Mouse (Mus musculus): ENCODE measurements at regions not wholly inside any gene's neighbourhood (a gene's known extent, or its start where the extent isn't known, plus 50 kb on each side); places are given as distances from the start of the nearest gene placed in this dataset.

GRCm38 (mm10) chr19:14035371-14035770 is 122.0 kb downstream of the Olfr1505 start:
- in situ Hi-C loops (cut with MboI, MseI): no loop called here

DNA sequence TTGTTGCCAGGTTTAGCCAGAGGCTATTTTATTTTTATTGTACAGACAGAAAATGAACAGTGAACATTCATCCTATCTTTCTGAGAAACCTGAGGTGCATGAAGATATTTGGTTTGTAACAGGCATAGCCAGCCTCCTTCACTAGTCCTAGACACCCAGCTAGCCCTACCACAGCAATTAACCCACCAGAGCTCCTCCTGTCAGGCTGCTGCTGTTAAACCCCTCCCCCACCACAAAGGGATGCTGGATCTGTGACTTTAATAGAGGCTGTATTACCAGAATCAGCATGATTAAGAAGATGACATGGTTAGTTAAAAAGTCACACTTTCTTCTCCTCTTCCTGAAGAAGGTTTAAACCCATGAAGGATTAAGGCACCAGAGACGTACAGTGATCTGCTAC is 122.5 kb downstream of the Olfr1505 start:
- in situ Hi-C loops (cut with MboI, MseI): no loop called here

- in situ Hi-C loops (cut with MboI, MseI): no loop called here
Observed at GRCm38 (mm10) chr19:14036750-14037149, 123.4 kb downstream of the Olfr1505 start.

DNA sequence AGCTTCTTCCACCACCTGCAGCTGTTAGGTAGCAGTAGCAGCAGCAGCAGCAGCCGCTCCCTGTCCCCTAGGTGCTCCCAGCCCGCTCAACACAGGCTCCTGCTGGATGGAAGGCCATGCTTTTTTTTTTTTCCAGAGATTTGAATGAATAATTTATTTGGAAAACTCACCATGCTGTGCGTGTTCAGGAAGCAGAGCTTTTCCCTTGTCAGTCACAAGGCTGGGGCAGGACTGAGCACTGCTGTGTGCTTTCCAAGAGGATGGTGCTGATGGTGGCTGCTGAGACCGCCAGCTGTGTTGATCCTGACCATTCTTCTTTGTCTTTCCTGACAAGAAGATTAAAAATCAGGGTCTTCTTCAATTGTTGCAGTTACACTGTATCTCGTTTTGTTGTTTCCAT is 129.4 kb downstream of the Olfr1505 start:
- in situ Hi-C loops (cut with MboI, MseI): no loop called here

GRCm38 (mm10) chr19:14045456-14045855 is 132.1 kb downstream of the Olfr1505 start:
- in situ Hi-C loops (cut with MboI, MseI): no loop called here

GRCm38 (mm10) chr19:14052052-14052451 is 138.7 kb downstream of the Olfr1505 start:
- in situ Hi-C loops (cut with MboI, MseI): loop anchor here (25.0 kb wide), 1 partner anchor 365 kb away; the partner anchor contains the start of gene Olfr1491

- in situ Hi-C loops (cut with MboI, MseI): no loop called here
Observed at GRCm38 (mm10) chr19:14080538-14080937, 167.2 kb downstream of the Olfr1505 start.

DNA sequence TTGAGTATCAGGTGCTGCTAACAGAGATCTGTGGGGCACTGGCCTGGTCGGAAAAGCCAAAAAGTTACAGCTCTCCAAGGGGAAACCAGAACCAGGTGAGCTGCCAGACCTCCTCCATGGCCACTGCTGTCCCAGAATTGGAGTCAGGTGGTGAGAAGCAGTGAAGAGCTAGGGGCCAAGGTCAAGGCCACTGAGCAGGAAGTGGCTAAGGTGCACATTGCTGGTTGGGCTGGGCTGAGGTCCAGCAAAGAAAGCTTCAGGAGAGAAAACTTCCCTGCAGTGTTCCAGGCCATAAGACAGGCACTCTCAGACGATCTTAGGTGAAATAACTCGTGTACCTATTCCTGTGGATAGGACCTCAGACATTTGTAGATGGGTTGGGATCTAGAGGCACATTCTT is 171.4 kb downstream of the Olfr1505 start:
- in situ Hi-C loops (cut with MboI, MseI): no loop called here

DNA sequence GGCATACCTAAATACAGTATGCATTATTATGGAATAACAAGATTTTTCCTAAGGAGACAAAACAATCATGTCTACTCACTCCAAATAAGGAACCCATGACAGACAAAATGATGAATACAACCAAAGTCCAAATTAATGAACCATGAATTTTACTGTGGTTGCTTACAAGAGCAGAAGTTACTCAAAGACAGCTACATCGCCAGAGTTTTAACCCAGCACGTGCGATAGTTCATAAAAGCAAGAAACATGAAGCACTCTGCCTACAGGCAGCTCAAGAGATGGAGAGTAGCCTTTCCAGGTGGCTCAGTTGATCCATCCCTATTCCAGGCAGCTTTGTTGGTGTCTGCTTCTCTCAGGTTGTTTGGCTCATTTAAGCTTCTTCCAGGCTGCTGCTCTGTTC is 176.8 kb downstream of the Olfr1505 start:
- in situ Hi-C loops (cut with MboI, MseI): no loop called here

DNA sequence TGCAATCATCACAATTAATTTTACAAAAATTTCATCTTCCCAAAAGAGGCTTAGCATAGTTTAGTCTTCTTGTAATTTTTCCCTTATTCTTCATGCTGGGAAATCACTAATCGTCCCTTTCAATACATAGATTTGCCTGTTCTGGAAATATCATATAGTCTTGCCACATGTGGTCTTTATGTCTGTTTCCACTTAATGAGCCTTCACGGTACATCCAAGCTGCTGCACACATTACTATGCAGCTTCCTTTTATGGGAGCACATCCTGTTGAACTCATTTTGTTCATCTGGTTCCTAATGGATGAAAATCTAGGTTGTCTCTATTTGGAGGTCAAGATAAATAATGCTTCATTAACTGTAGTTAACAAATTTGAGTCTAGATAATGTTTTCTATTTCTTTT is 180.9 kb downstream of the Olfr1505 start:
- in situ Hi-C loops (cut with MboI, MseI): no loop called here

DNA sequence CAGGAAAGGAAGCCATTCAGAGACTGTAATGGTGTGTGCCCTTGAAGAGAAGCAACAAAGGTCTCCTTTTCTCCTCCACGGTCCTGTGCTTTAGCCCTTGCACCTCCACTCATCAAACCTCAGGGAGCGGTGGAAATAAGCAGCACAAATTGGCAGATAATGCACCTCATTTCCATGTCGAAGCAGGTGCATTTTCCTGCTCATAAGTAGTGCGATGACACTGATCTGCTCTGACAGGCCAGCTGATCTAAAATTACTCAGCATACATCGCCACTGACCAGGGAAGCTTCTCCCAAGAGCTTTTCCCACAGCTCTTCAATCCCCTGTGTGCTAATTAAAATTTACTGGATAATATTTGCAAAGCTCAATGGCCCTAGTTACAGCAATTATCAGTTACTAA is 182.9 kb downstream of the Olfr1505 start:
- in situ Hi-C loops (cut with MboI, MseI): no loop called here

- in situ Hi-C loops (cut with MboI, MseI): no loop called here
Observed at GRCm38 (mm10) chr19:14109091-14109490, 195.8 kb downstream of the Olfr1505 start.

GRCm38 (mm10) chr19:14123348-14124113 is 210.2 kb downstream of the Olfr1505 start:
- in situ Hi-C loops (cut with MboI, MseI): no loop called here

DNA sequence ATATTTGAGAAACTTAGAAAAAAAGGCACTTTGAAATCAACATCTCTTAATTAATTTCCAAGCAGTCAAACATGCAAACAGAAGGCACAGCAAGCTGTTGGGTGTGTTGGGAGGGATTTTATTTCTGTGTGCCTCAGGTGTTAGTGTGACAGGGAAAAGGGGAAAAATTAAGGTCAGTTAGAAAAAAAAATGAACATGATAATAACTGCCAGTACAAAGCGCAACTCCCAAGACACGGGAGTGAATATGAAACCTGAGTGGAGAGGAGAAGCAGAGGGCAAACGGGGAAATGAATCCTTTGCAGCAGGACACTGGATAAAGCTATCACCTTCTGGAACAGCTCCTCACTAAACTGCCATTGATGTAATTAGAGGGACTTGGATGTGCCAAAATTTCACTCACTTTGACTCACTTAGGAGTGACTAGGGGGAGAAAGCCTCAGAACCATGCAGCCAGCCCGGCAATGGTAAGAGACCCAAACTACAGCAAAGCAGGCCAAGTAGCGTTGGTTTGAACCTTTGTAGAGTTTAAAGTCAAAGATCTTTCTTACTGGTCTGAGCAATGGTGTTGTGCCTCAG is 211.0 kb downstream of the Olfr1505 start:
- in situ Hi-C loops (cut with MboI, MseI): no loop called here

GRCm38 (mm10) chr19:14124986-14125385 is 211.7 kb downstream of the Olfr1505 start:
- in situ Hi-C loops (cut with MboI, MseI): loop anchor here (5.0 kb wide), 1 partner anchor 632 kb away; no protein-coding TSS in a partner anchor

DNA sequence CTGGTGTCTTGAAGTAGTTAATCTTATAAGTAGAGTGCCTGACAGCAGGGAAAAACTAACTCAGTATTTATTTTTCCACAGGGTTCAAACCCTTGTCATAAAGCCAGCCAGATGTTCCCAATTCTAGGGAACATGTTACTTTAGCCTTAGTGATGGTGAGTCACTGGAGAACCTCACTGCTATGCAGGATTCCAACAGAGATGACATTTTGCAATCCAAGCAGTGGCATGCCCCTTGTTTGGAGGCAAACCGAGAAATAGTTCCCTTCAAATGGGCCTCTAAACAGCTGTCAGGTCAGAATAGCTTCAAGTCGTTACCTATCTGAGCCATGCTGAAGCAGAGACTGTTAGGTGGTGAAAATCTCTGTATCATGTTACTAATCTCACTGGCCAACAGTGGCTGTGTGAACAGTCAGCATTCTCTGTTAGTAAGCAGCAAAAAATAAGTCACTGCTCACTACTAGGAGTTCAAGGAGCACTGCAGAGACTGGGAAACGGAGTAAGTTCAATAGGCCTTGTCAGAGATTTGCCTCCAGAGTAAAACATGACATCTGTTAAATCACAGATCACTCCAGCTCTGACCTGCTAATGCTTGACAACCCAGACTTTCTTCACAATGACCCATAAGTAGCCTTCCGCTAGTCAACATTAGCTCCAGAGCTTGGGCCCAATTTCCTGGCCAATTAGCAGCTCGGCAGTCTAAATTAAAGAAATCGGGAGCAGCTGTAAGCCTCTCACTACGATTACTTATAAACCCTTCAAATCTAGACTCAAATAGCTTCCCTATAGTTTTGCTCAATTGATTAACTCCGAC is 215.3 kb downstream of the Olfr1505 start:
- in situ Hi-C loops (cut with MboI, MseI): loop anchor here (5.0 kb wide), 1 partner anchor 629 kb away; no protein-coding TSS in a partner anchor

DNA sequence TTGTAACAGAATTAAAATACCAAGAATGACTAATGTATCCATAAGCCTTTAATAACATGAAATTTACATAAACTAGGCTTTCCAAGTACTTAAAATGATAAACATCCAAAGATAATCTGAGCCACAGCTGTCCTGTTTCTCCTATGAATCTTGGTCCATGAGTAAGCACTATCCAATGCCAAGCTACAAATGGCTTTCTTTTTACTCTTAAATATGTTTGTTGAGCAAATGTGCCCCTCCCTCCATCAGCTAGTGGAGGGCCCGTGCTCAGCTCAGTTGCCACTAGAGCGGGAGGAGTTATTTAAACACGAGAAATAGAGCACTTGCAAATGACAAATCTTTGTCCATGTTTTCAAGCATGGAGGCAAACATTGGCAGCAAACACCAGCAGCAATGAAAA is 247.9 kb downstream of the Olfr1505 start:
- in situ Hi-C loops (cut with MboI, MseI): no loop called here

DNA sequence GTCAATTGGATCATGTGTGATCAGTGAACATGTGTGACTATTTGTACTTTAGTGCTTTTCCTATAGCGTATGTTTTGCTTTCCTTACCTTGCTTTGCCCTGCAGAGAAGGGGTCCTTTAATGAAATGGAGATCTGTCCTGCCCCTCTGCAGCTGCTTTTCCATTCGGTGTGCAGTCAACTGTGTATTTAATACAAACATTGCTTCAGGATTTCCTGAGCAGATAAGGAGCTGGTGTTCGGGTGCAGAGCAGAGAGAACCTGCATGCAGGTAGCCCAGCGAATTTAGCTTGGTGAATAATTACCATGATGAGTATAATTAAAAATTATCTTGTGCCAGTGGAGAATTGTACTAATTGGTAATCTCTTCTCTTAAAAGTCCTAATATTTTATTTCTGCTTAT is 249.4 kb downstream of the Olfr1505 start:
- in situ Hi-C loops (cut with MboI, MseI): no loop called here

GRCm38 (mm10) chr19:14165775-14166174 is 252.4 kb downstream of the Olfr1505 start:
- in situ Hi-C loops (cut with MboI, MseI): no loop called here

DNA sequence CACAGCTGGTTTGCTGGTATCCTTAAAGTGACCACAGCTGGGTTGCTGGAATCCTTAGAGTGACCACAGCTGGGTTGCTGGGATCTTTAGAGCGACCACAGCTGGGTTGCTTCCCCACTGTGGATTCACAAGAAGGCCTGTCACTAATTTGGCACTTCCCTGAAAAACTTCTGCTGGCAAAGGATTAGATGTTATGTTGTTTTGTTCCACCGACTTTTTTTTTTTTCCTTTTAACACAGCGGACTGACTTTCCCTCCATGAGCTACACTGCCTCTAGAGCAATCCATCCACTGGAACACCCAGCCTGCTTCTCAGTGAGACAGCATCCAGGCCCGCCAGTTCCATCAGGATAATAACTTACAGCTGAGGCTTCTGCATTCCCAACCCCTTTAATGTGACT is 266.9 kb downstream of the Olfr1505 start:
- in situ Hi-C loops (cut with MboI, MseI): no loop called here

DNA sequence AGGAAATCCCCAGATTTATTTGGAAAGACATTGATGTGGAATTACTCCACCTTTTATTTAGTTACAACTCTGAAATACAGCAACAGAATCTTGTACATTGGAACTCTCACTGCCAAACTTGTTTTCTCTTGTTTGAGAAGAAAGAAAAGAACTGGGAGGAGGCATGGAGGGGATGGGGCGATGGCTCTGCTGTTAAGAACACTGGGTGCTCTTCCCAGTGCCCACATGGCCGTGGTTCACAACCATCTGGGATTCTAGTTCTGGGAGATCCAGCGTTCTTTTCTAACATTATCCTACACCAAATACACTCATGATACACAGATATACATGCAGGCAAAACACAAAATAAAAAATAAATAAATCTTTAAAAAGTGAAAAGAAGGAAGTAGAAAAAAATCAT is 267.6 kb downstream of the Olfr1505 start:
- in situ Hi-C loops (cut with MboI, MseI): no loop called here

DNA sequence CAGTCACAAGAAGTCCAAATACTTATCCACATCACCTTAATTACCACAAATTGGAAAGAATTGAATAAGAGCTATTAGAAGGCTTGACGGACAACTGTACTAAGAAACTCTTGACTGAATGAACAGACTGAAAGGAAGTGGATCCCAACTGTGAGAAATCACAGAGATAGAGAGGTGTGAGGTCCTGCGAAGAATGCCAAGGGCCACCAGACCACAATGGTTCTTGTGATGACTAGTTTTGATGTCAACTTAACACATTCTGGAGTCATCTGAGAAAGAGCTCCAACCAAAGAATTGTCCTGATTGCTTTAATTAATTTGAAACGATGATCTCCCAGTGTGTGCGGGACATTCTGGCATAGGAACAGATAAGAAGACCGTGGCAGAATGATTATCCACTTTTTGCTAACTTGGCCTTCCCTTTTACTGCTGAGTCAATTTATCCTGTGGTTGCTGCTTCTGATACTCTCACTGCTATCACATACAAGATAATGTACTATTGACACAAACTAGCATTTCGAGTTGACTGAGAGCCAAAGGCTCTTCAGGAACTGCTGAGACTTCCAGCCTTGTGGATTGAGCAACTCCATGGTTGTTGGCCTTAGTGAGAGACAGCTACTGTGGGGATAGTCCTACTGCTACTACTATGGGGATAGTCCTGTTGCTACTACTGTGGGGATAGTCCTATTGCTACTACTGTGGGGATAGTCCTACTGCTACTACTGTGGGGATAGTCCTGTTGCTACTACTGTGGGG is 268.5 kb downstream of the Olfr1505 start:
- in situ Hi-C loops (cut with MboI, MseI): no loop called here

Measured in regulatory T cell (primary cell).